Mouse (Mus musculus) limb, embryonic 11.5 days (tissue): ENCODE data around the gene Nphs1. TPM values are rescaled to one million over a fixed set of nuclear protein-coding genes. Genes with fewer than 3 reads are reported as not detected.

Source experiments
- ATAC-seq: fragments of 200-750 bp; cut with Nextera tagmentation; 2 replicates; pipeline ENCODE4 v1.8.0; 2017; ENCODE audit warnings: low read depth; ENCODE audit not compliant: insufficient number of reproducible peaks, low FRiP score, low TSS enrichment
- DNase-seq: peaks from one replicate; pipeline ENCODE4 v3.0.0-alpha.2; 2015; ENCODE audit warnings: low spot score
- H3K27ac ChIP-seq: fragments of 300-500 bp; sonication (generic); replicated peaks from 2 replicates; pipeline ENCODE4 v1.5.1; 2014; ENCODE audit warnings: low read depth, mild to moderate bottlenecking, low read length
- H3K27me3 ChIP-seq: fragments of 300-500 bp; sonication (generic); 2 replicates; pipeline ENCODE4 v1.6.1; 2014; ENCODE audit warnings: mild to moderate bottlenecking, low read length, mixed read lengths; ENCODE audit not compliant: control insufficient read depth, insufficient read depth
- H3K36me3 ChIP-seq: fragments of 300-500 bp; sonication (generic); 2 replicates; pipeline ENCODE4 v1.6.1; 2014; ENCODE audit warnings: mild to moderate bottlenecking, low read length, moderate library complexity, mixed read lengths; ENCODE audit not compliant: control insufficient read depth, insufficient read depth
- H3K4me1 ChIP-seq: fragments of 300-500 bp; sonication (generic); 2 replicates; pipeline ENCODE4 v1.6.1; 2014; ENCODE audit warnings: low read length, mixed read lengths; ENCODE audit not compliant: control insufficient read depth, insufficient read depth
- H3K4me2 ChIP-seq: fragments of 300-500 bp; sonication (generic); 2 replicates; pipeline ENCODE4 v1.6.1; 2014; ENCODE audit warnings: low read depth, mild to moderate bottlenecking, moderate library complexity; ENCODE audit not compliant: severe bottlenecking
- H3K4me3 ChIP-seq: fragments of 300-500 bp; sonication (generic); 2 replicates; pipeline ENCODE4 v1.5.1; 2014; ENCODE audit warnings: low read depth, low read length
- H3K9ac ChIP-seq: fragments of 300-500 bp; sonication (generic); 2 replicates; pipeline ENCODE4 v1.6.1; 2014; ENCODE audit warnings: mild to moderate bottlenecking, low read length
- H3K9me3 ChIP-seq: fragments of 300-500 bp; sonication (generic); 2 replicates; pipeline ENCODE4 v1.6.1; 2016; ENCODE audit warnings: low read length; ENCODE audit not compliant: control insufficient read depth
- WGBS: fragments of 180-500 bp; shearing (Covaris S2); extraction: QIAGEN DNeasy Blood & Tissue Kit; methylation state at CpG from one replicate; pipeline ENCODE4 v1.1.7; 2014; 5-methylcytosine and 5-hydroxymethylcytosine counted together
- polyA plus RNA-seq: library from polyadenylated mRNA; unstranded; fragments of >200 nt; fragmentation: Nextera tagmentation; extraction: Ambion mirVana; gene quantifications from 2 replicates; pipeline ENCODE4 v1.2.1, GENCODE M21; 2014

Gene Nphs1
- polyA plus RNA-seq, 1 experiment from 2014 or later = 0.15 TPM

DNA sequence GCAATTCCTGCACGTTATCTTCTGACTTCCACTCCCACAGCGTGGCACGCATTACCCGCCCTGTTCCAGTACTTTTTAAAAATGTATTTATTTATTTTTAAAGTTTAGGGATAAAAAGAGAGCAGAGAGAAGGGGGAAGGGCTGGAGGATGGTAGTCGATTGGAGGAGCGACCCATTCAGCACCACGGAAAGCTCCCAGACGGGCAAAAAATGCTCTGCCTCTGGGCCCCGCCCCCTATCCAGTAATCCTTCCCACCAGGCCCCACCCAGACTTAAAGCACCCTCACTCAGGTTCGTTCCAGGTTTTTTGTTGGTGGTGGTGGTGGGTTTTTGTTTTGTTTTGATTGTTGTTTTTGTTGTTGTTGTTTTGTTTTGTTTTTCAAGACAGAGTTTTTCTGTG lies 23.9 kb upstream of the Nphs1 start:
- no peak overlapping the region for H3K9ac ChIP-seq
- ATAC-seq = no peak
- H3K4me2 ChIP-seq = no peak overlapping the region
- peak; percentile 80 for DNase-seq
- H3K4me1 ChIP-seq = no peaks in the 10 kb centered on the region
- peaks cover 13% of the 10 kb centered on the region for H3K27me3 ChIP-seq
- no peaks in the 10 kb centered on the region; the same call in 1 of the 2 replicates for H3K36me3 ChIP-seq
- 3% methylated on average over 10 of the region's 10 CpGs for WGBS
- no peaks in the 10 kb centered on the region for H3K9me3 ChIP-seq
- no peak overlapping the region for H3K4me3 ChIP-seq
- no peak overlapping the region for H3K27ac ChIP-seq

DNA sequence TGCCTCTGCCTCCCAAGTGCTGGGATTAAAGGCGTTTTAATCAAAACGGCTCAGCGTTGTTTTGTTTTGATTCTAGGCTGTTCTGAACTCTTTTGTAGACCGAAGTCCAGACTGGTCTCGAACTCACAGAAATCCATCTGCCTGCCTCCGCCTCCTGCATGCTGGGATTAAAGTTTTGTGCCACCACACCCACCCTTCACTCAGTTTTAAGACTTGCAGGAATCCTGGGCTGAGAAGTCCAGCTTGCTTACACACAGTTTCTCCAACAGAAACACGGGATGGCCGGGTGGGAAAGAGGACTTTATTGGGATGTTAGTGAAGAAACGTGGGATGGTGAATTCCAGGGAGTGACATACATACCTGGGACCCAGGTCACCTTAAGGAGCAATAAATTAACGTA lies 23.4 kb upstream of the Nphs1 start:
- ATAC-seq = no peak
- DNase-seq = no peak
- Histone ChIP-seq H3K9ac (no peak overlapping the region), H3K27ac (no peak overlapping the region), H3K36me3 (no peaks in the 10 kb centered on the region; the same call in 1 of the 2 replicates), H3K9me3 (no peaks in the 10 kb centered on the region), H3K27me3 (peaks cover 16% of the 10 kb centered on the region), H3K4me3 (no peak overlapping the region), H3K4me2 (no peak overlapping the region), H3K4me1 (no peaks in the 10 kb centered on the region)
- WGBS = 63% methylated on average over 10 of the region's 10 CpGs

DNA sequence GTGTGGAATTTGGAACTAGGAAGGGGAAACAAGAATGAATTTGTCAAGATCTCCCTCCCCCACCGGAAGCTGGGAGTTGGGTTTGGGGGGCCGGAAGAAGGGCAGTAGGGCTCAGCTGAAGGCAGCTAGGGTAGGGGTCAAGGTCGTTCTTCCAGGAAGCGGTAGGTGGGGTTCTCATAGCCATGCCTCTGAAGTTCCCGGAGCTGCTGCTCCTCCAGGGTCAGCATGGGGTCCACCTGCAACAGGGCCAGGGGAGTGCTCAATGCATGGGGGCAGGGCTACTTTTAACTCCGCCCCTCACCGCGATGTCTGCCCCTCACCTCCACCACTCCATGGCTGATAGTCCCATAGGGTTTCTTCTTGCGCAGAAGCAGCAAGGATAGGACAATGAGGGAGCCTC lies 23.0 kb upstream of the Nphs1 start:
- ATAC-seq = no peak

DNA sequence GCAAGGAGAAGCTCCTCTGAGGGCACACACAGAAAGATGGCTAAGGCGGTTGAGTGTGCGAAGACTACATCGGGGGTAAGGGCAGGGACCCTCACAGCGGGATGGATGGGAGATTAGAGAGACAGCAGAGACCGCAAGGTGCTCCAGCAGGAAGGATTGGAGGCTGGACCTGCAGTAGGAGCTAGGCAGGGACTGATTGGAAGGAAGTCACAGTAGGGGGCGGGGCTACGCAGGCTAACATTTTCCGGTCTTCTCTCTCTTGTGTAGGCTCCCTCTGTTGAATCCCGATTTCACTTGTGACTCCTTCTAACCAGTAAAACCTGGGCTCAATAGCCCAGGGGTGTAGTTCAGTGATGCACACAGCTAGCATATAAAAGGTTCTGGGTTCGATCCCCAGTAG lies 21.2 kb upstream of the Nphs1 start:
- H3K9ac ChIP-seq = no peak overlapping the region
- no peaks in the 10 kb centered on the region for H3K4me1 ChIP-seq
- H3K27me3 ChIP-seq = peaks cover 19% of the 10 kb centered on the region
- ATAC-seq = no peak
- no peaks in the 10 kb centered on the region; the same call in 1 of the 2 replicates for H3K36me3 ChIP-seq
- 16% methylated on average over 10 of the region's 10 CpGs for WGBS
- no peak for DNase-seq
- no peak overlapping the region for H3K4me3 ChIP-seq
- H3K9me3 ChIP-seq = no peaks in the 10 kb centered on the region
- H3K4me2 ChIP-seq = no peak overlapping the region
- H3K27ac ChIP-seq = no peak overlapping the region

More for the DNA sequence above, 23.0 kb upstream of the Nphs1 start:
- no peak for DNase-seq
- WGBS = 38% methylated on average over 9 of the region's 9 CpGs
- Histone ChIP-seq H3K27me3 (peaks cover 19% of the 10 kb centered on the region), H3K4me1 (no peaks in the 10 kb centered on the region), H3K9me3 (no peaks in the 10 kb centered on the region), H3K4me3 (no peak overlapping the region), H3K9ac (no peak overlapping the region), H3K36me3 (no peaks in the 10 kb centered on the region; the same call in 1 of the 2 replicates), H3K27ac (no peak overlapping the region), H3K4me2 (no peak overlapping the region)

DNA sequence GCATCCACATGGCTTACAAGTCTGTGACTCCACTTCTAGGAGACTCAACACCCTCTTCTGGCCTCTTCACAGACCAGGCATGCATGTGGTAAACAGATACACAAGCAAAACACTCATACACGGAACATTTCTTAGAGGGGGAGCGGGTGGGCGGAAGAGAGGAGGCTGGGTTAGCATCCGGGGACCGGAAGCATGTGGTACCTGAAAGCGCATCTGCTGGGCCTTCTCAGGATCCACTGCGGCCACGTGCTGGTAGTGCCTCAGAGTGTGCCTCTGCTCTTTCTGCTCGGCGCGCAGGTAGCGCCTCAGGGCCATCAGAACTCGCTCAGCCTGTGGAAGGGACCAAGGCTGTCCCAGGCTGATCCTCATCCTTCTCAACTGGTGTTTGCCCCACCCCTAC lies 18.4 kb upstream of the Nphs1 start:
- Histone ChIP-seq H3K9ac (no peak overlapping the region), H3K36me3 (no peaks in the 10 kb centered on the region; the same call in 1 of the 2 replicates), H3K27me3 (peaks cover 32% of the 10 kb centered on the region), H3K4me1 (peaks cover 7% of the 10 kb centered on the region; the same call in 1 of the 2 replicates), H3K27ac (no peak overlapping the region), H3K9me3 (no peaks in the 10 kb centered on the region), H3K4me3 (no peak overlapping the region), H3K4me2 (no peak overlapping the region)
- DNase-seq = no peak
- no peak for ATAC-seq
- 72% methylated on average over 13 of the region's 13 CpGs for WGBS

DNA sequence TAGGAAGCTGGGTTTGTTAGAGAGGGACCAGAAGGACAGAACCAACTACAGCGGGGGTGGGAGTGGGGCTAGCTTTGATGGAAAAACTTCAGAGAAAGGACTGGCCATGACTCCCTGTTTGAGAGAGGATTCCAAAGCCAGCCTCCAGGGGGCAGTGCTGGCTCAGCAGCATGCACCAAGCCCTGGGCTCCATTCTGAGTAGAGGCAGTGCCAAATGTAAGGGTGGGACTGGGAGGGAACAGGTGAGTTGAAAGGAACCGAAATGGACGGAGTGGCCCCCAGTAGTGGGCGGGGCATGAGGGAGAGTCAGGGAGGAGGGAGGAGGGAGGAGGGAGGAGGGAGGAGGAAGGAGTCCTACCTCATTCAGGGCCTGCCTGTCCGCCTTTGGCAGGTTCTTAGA lies 17.4 kb upstream of the Nphs1 start:
- WGBS = 29% methylated on average over 3 of the region's 5 CpGs
- peaks cover 30% of the 10 kb centered on the region for H3K27me3 ChIP-seq
- H3K27ac ChIP-seq = no peak overlapping the region
- DNase-seq = peak; percentile 66
- no peak overlapping the region for H3K4me3 ChIP-seq
- peaks cover 8% of the 10 kb centered on the region; the same call in 1 of the 2 replicates for H3K4me1 ChIP-seq
- H3K9ac ChIP-seq = no peak overlapping the region
- no peak for ATAC-seq
- H3K4me2 ChIP-seq = no peak overlapping the region
- H3K36me3 ChIP-seq = no peaks in the 10 kb centered on the region
- no peaks in the 10 kb centered on the region for H3K9me3 ChIP-seq

DNA sequence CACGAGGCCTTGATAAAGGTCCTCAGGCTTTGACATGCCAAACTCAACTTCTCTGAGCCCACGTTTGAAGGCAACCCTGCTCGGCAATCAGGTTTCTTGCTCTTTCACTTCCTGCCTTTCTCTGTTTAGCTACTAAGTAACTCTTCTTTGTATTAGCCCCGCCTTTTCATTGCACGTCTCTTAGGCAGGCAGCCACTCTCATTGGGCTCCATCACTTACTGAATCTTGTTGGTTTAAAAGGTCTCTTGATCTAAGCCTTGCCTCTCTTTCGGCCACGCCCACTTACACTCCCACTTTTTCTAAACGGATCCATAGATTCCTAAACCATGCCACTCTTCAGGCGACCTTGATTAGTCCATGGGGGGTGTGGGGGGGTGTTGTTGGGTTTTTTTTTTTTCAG lies 14.4 kb upstream of the Nphs1 start:
- Histone ChIP-seq H3K36me3 (no peaks in the 10 kb centered on the region), H3K4me1 (peaks cover 8% of the 10 kb centered on the region; the same call in 1 of the 2 replicates), H3K27me3 (peaks cover 24% of the 10 kb centered on the region), H3K4me3 (no peak overlapping the region), H3K27ac (no peak overlapping the region), H3K9ac (no peak overlapping the region), H3K4me2 (peak overlapping the region; percentile 77; the same call in 1 of the 2 replicates), H3K9me3 (no peaks in the 10 kb centered on the region)
- 18% methylated on average over 9 of the region's 9 CpGs for WGBS
- ATAC-seq (no peak), DNase-seq (no peak)

DNA sequence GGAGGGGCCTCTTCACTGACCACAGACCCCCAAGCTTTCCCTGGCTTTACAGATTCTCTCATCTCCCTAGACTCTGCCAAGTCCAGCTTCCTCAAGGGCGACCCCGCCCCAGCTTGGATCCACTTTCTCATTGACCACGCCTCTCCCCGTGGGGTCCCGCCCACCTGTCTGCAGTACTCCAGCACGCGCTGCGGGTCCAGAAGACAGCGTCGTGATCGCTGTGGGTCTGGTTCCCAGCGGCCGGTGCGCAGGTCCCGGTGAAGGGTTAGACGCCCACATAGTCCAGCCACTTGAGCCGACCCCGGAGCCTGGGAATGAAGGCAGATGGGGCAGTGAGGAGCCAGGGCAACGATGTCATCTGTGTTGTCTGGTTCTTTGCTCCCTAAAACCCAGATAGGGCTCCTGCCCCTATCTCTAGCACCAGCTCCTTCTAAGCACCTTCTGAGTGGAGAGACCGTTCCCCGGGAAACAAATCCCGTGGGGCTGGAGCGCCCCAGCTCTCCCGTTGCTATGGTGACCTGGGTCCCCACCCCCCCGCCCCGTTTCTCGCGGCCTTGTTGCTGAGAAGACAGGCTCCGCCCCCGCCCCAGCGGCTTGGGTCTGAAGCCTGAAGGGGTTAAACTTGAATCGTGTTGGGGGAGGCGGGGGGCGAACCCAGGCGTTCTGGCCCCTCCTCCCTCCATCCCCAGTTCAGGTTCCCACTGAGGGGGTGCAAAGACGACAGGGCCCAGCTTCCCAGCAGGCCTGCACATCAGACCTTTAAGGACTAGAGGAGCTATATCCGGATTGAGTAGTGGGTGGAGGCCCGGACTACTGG lies 13.8 kb upstream of the Nphs1 start:
- Histone ChIP-seq H3K27ac (no peak overlapping the region), H3K9me3 (no peaks in the 10 kb centered on the region), H3K4me2 (peak overlapping the region; percentile 77), H3K27me3 (peaks cover 24% of the 10 kb centered on the region), H3K36me3 (no peaks in the 10 kb centered on the region), H3K9ac (peak overlapping the region; percentile 63; the same call in 1 of the 2 replicates), H3K4me1 (peaks cover 8% of the 10 kb centered on the region; the same call in 1 of the 2 replicates), H3K4me3 (peak overlapping the region; percentile 58)
- 1% methylated on average over 37 of the region's 38 CpGs for WGBS
- 0 out of 2 replicates have a peak, but pooled peaks have one; percentile 31 for ATAC-seq
- DNase-seq = peak; percentile 67
